Mouse (Mus musculus) G1E (cell line): Measurements from ENCODE around the gene Slc16a5. TPM values are rescaled to one million over a fixed set of nuclear protein-coding genes. Genes with fewer than 3 reads are reported as not detected.
A peak's percentile ranks its signal among the peaks of the same experiment; 100 is the strongest.

Source experiments
- ATAC-seq: 2 replicates; pipeline ENCODE4 v1.8.0; 2016; ENCODE audit warnings: mild to moderate bottlenecking; ENCODE audit not compliant: insufficient number of reproducible peaks, poor library complexity, low FRiP score, severe bottlenecking; ENCODE audit errors: extremely low read depth
- DNase-seq: peaks from one replicate; pipeline ENCODE4 v3.0.0; 2012; ENCODE audit warnings: low spot score
- H3K27me3 ChIP-seq: 2 replicates; pipeline ENCODE4 v1.6.1; 2012; ENCODE audit warnings: mild to moderate bottlenecking, low read length, inconsistent platforms; ENCODE audit not compliant: insufficient read depth
- H3K36me3 ChIP-seq: replicated peaks from 2 replicates; pipeline ENCODE3; 2012; ENCODE audit warnings: mild to moderate bottlenecking, inconsistent platforms
- H3K4me1 ChIP-seq: 2 replicates; pipeline ENCODE4 v1.6.1; 2012; ENCODE audit warnings: low read depth, low read length, inconsistent platforms, mixed read lengths; ENCODE audit not compliant: insufficient read depth
- H3K4me3 ChIP-seq: 2 replicates; pipeline ENCODE4 v1.5.1; 2012; ENCODE audit warnings: low read depth, mild to moderate bottlenecking, inconsistent platforms, low read length, moderate library complexity, mixed read lengths
- H3K9me3 ChIP-seq: replicated peaks from 2 replicates; pipeline ENCODE4 v1.6.1; 2012; ENCODE audit warnings: inconsistent platforms
- CTCF ChIP-seq: IDR thresholded peaks from 2 replicates; pipeline ENCODE4 v1.5.1; 2012; ENCODE audit warnings: low read depth, low read length, inconsistent platforms, mixed read lengths
- GATA1 ChIP-seq: IDR thresholded peaks from 2 replicates; pipeline ENCODE4 v1.6.1; 2012; ENCODE audit warnings: borderline replicate concordance, low read length, inconsistent platforms, mixed read lengths
- GATA2 ChIP-seq: IDR thresholded peaks from 2 replicates; pipeline ENCODE4 v1.6.1; 2012; ENCODE audit warnings: low read depth, low read length, inconsistent platforms, borderline replicate concordance
- POLR2AphosphoS5 ChIP-seq: IDR thresholded peaks from 2 replicates; pipeline ENCODE4 v1.6.1; 2012; ENCODE audit warnings: low read depth, low read length, inconsistent platforms; ENCODE audit not compliant: insufficient replicate concordance
- TAL1 ChIP-seq: conservative IDR thresholded peaks from 2 replicates; pipeline ENCODE4 v1.6.1; 2012; ENCODE audit warnings: low read depth, low read length, inconsistent platforms, mixed read lengths
- polyA plus RNA-seq: library from polyadenylated mRNA; stranded (reverse); fragments of >175 nt; gene quantifications from 2 replicates; pipeline ENCODE4 v1.2.3, GENCODE M21; 2012
- total RNA-seq, 2 experiments: library from RNA; stranded (forward) in 1 of 2; stranded (reverse) in 1 of 2; fragments of 200-1000 nt in 1 of 2; fragments of >200 nt in 1 of 2; fragmentation: Nextera tagmentation in 1 of 2; gene quantifications; 2 replicates each; pipeline ENCODE4 v1.2.3; 2014 to 2017

The Slc16a5 gene
- total and polyA plus RNA-seq, 3 experiments = 0.05 TPM; not detected in 2

DNA sequence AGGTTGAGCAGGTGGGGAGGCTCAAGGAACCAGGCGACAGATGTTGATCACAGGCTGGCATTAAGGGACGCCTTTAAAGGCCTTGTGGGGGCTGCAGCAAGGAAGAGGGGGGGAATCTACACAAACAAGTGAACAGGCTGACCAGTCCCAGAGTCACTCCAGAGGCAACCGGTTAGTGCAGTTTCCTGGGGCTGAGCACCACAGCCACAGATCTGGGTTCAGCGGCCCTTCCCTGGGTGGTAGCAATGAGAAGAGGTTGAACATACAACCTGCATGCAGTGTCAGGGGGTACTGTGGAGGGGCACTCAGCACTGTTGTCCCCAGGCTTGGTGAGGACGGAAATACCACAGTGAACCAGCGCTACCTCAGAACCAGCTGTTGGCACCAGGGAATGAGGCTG is 28.9 kb upstream of the Slc16a5 start:
- peaks cover 47% of the 10 kb centered on the region for H3K36me3 ChIP-seq

DNA sequence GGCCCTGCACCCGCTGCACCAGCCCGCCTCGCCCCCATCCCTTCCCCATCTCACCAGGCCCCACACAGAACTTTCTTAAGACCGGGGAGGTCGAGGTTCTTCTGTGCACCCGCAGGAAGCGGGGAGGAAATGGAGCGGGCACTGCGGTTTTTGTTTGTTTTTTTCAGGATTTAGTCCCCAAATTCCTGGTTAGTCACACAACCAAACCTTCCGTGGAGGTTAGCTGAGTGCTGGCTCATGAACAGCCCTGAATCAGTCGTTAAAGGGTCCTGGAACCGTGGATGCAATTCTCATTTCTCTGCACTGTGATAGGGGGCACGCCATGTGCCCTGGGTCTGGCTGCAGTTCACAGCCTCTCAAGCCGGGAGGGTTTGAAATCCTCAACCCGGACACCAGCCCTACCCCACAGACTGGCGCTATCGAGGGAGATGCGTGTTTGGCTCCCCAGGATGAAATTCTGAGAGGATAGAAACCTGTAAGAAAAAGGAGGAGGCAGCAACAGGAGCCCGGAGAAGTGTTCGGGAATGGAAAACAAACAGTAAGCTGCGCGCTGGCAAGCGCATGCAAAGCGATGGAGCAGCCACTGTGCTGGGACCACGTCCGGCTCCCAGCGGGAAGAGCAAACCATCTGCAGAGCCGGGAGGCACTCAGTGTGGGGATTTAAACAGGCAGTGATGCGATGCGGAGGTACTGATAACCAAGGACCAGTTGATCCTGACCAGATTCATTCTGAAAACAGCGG is 26.5 kb upstream of the Slc16a5 start:
- Histone ChIP-seq H3K27me3 (peaks cover 4% of the 10 kb centered on the region; the same call in 1 of the 2 replicates), H3K4me3 (no peak overlapping the region), H3K4me1 (peaks cover 29% of the 10 kb centered on the region), H3K9me3 (peaks cover 7% of the 10 kb centered on the region; the same call in 1 of the 2 replicates), H3K36me3 (peaks cover 23% of the 10 kb centered on the region)
- TF ChIP-seq CTCF = no peak
- TF ChIP-seq GATA1 = no peak
- no peak for TF ChIP-seq TAL1
- TF ChIP-seq GATA2 = no peak
- TF ChIP-seq POLR2AphosphoS5 = no peak
- no peak for ATAC-seq
- no peak for DNase-seq

More for the DNA sequence above, 28.9 kb upstream of the Slc16a5 start:
- no peak for DNase-seq
- no peak for ATAC-seq
- no peak for TF ChIP-seq GATA1
- no peak for TF ChIP-seq POLR2AphosphoS5
- TF ChIP-seq CTCF = no peak
- no peak overlapping the region for H3K4me3 ChIP-seq
- no peaks in the 10 kb centered on the region for H3K27me3 ChIP-seq
- peaks cover 22% of the 10 kb centered on the region for H3K4me1 ChIP-seq
- no peaks in the 10 kb centered on the region for H3K9me3 ChIP-seq

DNA sequence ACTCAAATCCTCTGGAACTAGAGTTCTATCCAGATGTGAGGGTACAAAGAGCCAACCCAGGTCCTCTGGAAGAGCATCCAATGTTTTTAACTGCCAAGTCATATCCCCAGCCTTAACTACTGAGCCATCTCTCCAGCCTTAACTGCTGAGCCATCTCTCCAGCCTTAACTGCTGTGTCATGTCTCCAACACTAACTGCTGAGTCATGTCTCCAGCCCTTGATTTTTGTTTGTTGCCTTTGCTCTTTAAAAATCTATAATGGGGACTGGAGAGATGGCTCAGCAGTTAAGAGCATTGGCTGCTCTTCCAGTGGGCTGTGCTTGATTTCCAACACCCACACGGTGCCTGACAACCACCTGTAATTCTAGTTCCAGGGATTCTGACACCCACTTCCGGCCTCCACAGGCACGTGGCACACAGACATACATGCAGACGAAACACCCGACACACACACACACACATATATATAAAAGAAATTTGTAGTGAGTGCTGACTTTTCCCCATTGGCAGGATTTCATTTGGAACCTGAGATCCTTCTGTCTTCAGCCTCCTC is 24.6 kb upstream of the Slc16a5 start:
- TF ChIP-seq GATA2 = no peak
- no peak for TF ChIP-seq POLR2AphosphoS5
- TF ChIP-seq TAL1 = no peak
- TF ChIP-seq GATA1 = no peak
- Histone ChIP-seq H3K36me3 (peaks cover 4% of the 10 kb centered on the region), H3K9me3 (peaks cover 7% of the 10 kb centered on the region; the same call in 1 of the 2 replicates), H3K4me3 (no peak overlapping the region), H3K4me1 (peaks cover 29% of the 10 kb centered on the region), H3K27me3 (peaks cover 11% of the 10 kb centered on the region; the same call in 1 of the 2 replicates)
- ATAC-seq = peak; percentile 49
- no peak for DNase-seq

- Histone ChIP-seq H3K27me3 (peaks cover 15% of the 10 kb centered on the region; the same call in 1 of the 2 replicates), H3K9me3 (peaks cover 7% of the 10 kb centered on the region; the same call in 1 of the 2 replicates), H3K4me3 (no peak overlapping the region), H3K36me3 (no peaks in the 10 kb centered on the region), H3K4me1 (peaks cover 29% of the 10 kb centered on the region)
- DNase-seq (no peak), ATAC-seq (no peak)
- TF ChIP-seq GATA2 (no peak), CTCF (no peak), POLR2AphosphoS5 (no peak), GATA1 (no peak), TAL1 (no peak)
Measured at GRCm38 (mm10) chr11:115439326-115439725, 22.9 kb upstream of the Slc16a5 start.

- TF ChIP-seq CTCF = no peak
- TF ChIP-seq GATA2 = no peak
- peaks cover 19% of the 10 kb centered on the region; the same call in 1 of the 2 replicates for H3K27me3 ChIP-seq
Measured at GRCm38 (mm10) chr11:115439906-115440595, 22.2 kb upstream of the Slc16a5 start, which contains the start of gene Trim80. Gene Trim80 (plus strand): TSS chr11:115440545.

GRCm38 (mm10) chr11:115441417-115441816 is 20.9 kb upstream of the Slc16a5 start:
- Histone ChIP-seq H3K4me3 (no peak overlapping the region), H3K9me3 (peaks cover 7% of the 10 kb centered on the region; the same call in 1 of the 2 replicates), H3K36me3 (no peaks in the 10 kb centered on the region), H3K27me3 (peaks cover 29% of the 10 kb centered on the region), H3K4me1 (peaks cover 23% of the 10 kb centered on the region)
- DNase-seq = no peak
- TF ChIP-seq POLR2AphosphoS5 (no peak), GATA2 (no peak), TAL1 (no peak), CTCF (no peak), GATA1 (no peak)
- ATAC-seq = no peak

More at GRCm38 (mm10) chr11:115439906-115440595, 22.2 kb upstream of the Slc16a5 start, which contains the start of gene Trim80:
- ATAC-seq = no peak
- H3K4me1 ChIP-seq = peaks cover 26% of the 10 kb centered on the region
- H3K9me3 ChIP-seq = peaks cover 7% of the 10 kb centered on the region; the same call in 1 of the 2 replicates
- H3K4me3 ChIP-seq = no peak within 1 kb of the TSS
- no peaks in the 10 kb centered on the region for H3K36me3 ChIP-seq
- DNase-seq = no peak
